In the genomic region with DNA sequence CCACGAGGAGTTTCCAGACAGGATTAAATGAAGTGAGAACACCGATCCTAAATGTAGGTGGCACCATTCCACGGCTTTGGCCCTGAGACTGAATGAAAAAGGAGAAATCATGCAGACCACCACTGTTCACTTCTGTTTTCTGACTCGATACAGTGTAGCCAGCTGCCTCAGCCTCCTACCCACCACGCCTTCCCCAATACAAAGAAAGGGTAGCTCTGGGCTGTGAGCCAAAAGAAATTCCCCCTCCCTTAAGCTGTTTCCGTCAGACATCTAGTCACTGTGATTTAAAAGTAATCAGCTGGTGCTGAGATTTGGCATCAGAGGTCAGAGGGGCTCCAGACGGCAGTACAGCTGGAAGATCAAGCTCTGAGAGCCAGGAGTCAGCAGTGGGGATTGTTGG, we compare ENCODE assay signal across 11 mouse cellular contexts. TPM values are rescaled to one million over a fixed set of nuclear protein-coding genes. Genes with fewer than 3 reads are reported as not detected.
DNase-seq lines count a peak whose midpoint lies in the region; ATAC-seq and TF ChIP-seq lines count a peak whose summit lies in the region.
"Had no signal": no experiment of that assay in that cellular context is flagged by ENCODE, and none has a peak within 500 bp of the region (broad histone marks: within the 10 kb centered on the region; RNA-seq: fewer than 3 reads in every experiment).

No protein-coding gene starts in this region.

- H3K9me3 ChIP-seq in heart, embryonic 11.5 days (replicated peaks; ENCODE audit: control insufficient read depth, low read length) = no peaks in the 10 kb centered on the region
- no peaks in the 10 kb centered on the region; the same call in 1 of the 2 replicates for H3K9me3 ChIP-seq in stomach, embryonic 16.5 days (replicated peaks; ENCODE audit: control insufficient read depth, low read length)
- H3K9me3 ChIP-seq in stomach, postnatal 0 days (ENCODE audit: control insufficient read depth, low read length) = no peaks in the 10 kb centered on the region

- intact Hi-C loops in left cerebral cortex, adult 2 months (cut with DNase I) = loop anchor here (10.0 kb wide), 1 partner anchor 625 kb away; no protein-coding TSS in a partner anchor

- no peak overlapping the region for H3K9ac ChIP-seq in heart, embryonic 11.5 days (ENCODE audit: low read depth, low read length)
- H3K9ac ChIP-seq in stomach, embryonic 16.5 days (ENCODE audit: low read length) = no peak overlapping the region
- H3K9ac ChIP-seq in stomach, postnatal 0 days (ENCODE audit: low read length) = no peak overlapping the region
- H3K9ac ChIP-seq: liver, postnatal 0 days had no signal

- TF ChIP-seq EP300 in stomach, postnatal 0 days (optimal IDR thresholded peaks at IDR 0.05) = no peak

- H3K4me2 ChIP-seq in heart, embryonic 11.5 days = 0 out of 2 replicates have a peak overlapping the region, but pooled peaks have one; percentile 5
- H3K4me2 ChIP-seq in stomach, embryonic 16.5 days (ENCODE audit: low read depth, low read length) = no peak overlapping the region
- H3K4me2 ChIP-seq in stomach, postnatal 0 days (replicated peaks; ENCODE audit: low read depth) = no peak overlapping the region

- H3K27ac ChIP-seq in heart, embryonic 11.5 days (ENCODE audit: low read depth, low read length) = no peak overlapping the region
- H3K27ac ChIP-seq in left cerebral cortex, adult 2 months = 0 out of 2 replicates have a peak overlapping the region, but pooled peaks have one; percentile 16
- no peak overlapping the region for H3K27ac ChIP-seq in stomach, embryonic 16.5 days (ENCODE audit: low read length)
- no peak overlapping the region for H3K27ac ChIP-seq in stomach, postnatal 0 days (replicated peaks)

- no peaks in the 10 kb centered on the region for H3K27me3 ChIP-seq in heart, embryonic 11.5 days (ENCODE audit: control insufficient read depth, insufficient read depth, low read length)
- no peaks in the 10 kb centered on the region for H3K27me3 ChIP-seq in stomach, embryonic 16.5 days (ENCODE audit: control insufficient read depth, insufficient read depth, low read length)
- no peaks in the 10 kb centered on the region for H3K27me3 ChIP-seq in stomach, postnatal 0 days (ENCODE audit: control insufficient read depth, insufficient read depth, low read length)

- WGBS in heart, embryonic 11.5 days (ENCODE audit: insufficient replicate concordance) = 36% methylated on average over 7 of the region's 7 CpGs
- WGBS in stomach, embryonic 16.5 days = 39% methylated on average over 7 of the region's 7 CpGs
- 30% methylated on average over 7 of the region's 7 CpGs for WGBS in stomach, postnatal 0 days

- H3K4me3 ChIP-seq in heart, embryonic 11.5 days (ENCODE audit: low read depth, low read length) = no peak overlapping the region
- H3K4me3 ChIP-seq in left cerebral cortex, adult 2 months = no peak overlapping the region
- H3K4me3 ChIP-seq in stomach, embryonic 16.5 days (replicated peaks; ENCODE audit: low read length) = no peak overlapping the region
- no peak overlapping the region for H3K4me3 ChIP-seq in stomach, postnatal 0 days (ENCODE audit: low read depth, low read length)

- H3K4me1 ChIP-seq in heart, embryonic 11.5 days (ENCODE audit: control insufficient read depth, insufficient read depth, low read length) = peaks cover 7% of the 10 kb centered on the region; the same call in 1 of the 2 replicates
- peaks cover 6% of the 10 kb centered on the region; the same call in 1 of the 2 replicates for H3K4me1 ChIP-seq in stomach, embryonic 16.5 days (ENCODE audit: control insufficient read depth, insufficient read depth, low read length)
- no peaks in the 10 kb centered on the region for H3K4me1 ChIP-seq in stomach, postnatal 0 days (replicated peaks; ENCODE audit: control insufficient read depth, insufficient read depth)

- DNase-seq in heart, adult 9 months (ENCODE audit: low spot score in 2 of 2) = no peak
- DNase-seq in left cerebral cortex, adult 2 months (ENCODE audit: extremely low spot score in 1 of 2, low spot score in 2 of 2) = no peak
- DNase-seq in left cerebral cortex, adult 8-10 months (ENCODE audit: low spot score in 2 of 2) = no peak
- no peak for DNase-seq in stomach, postnatal 0 days (ENCODE audit: low spot score)
- DNase-seq in layer of hippocampus, adult 9-10 months (ENCODE audit: low spot score) = no peak
- DNase-seq: adrenal gland, postnatal 25 days; cerebellum, adult 11 months; kidney, postnatal 14 days; liver, postnatal 0 days had no signal

- ATAC-seq in heart, embryonic 11.5 days (replicated peaks; ENCODE audit: insufficient number of reproducible peaks, low FRiP score, low TSS enrichment) = peak; percentile 61
- ATAC-seq in stomach, embryonic 16.5 days (ENCODE audit: insufficient read depth, low FRiP score) = peak; percentile 25; the same call in 1 of the 2 replicates
- no peak for ATAC-seq in stomach, postnatal 0 days (ENCODE audit: low FRiP score, low TSS enrichment)
- ATAC-seq: liver, postnatal 0 days had no signal

- H3K36me3 ChIP-seq in heart, embryonic 11.5 days (ENCODE audit: control insufficient read depth, insufficient read depth, low read length) = no peaks in the 10 kb centered on the region
- H3K36me3 ChIP-seq in stomach, embryonic 16.5 days (ENCODE audit: control insufficient read depth, insufficient read depth, low read length) = no peaks in the 10 kb centered on the region
- no peaks in the 10 kb centered on the region for H3K36me3 ChIP-seq in stomach, postnatal 0 days (ENCODE audit: control insufficient read depth, insufficient read depth, low read length)

- no peak; the same call in 1 of the 2 replicates for TF ChIP-seq CTCF in left cerebral cortex, adult 2 months (IDR thresholded peaks at IDR 0.05)
- no peak for TF ChIP-seq CTCF in stomach, postnatal 0 days (IDR thresholded peaks at IDR 0.05; ENCODE audit: low read depth)

RNA-seq across cellular contexts. Expression of gene Fam174b, which starts 10.2 kb away (rescaled TPM):
- 30.8 and 36.9 TPM in 2 replicates for polyA plus RNA-seq in heart, embryonic 11.5 days (2014; fragmentation: Nextera tagmentation; extraction: Ambion mirVana)
- total RNA-seq in left cerebral cortex, adult 2 months (2021) = 10 to 100 TPM; 32.9 to 33.8 TPM
- 10 to 100 TPM; 27.2 to 33.8 (median 30.0) TPM for total RNA-seq in left cerebral cortex, adult 8-10 months (2022)
- 68.1 and 71.3 TPM in 2 replicates for polyA plus RNA-seq in stomach, embryonic 16.5 days (2015; fragmentation: Nextera tagmentation; extraction: Ambion mirVana)
- 48.6 and 49.2 TPM in 2 replicates for polyA plus RNA-seq in stomach, postnatal 0 days (2015; fragmentation: Nextera tagmentation; extraction: Ambion mirVana)
